Mouse (Mus musculus) liver, adult (tissue): ENCODE data around the gene Spata1.

Source experiments
- GATA4 ChIP-seq: IDR thresholded peaks from 2 replicates; pipeline ENCODE4 v1.6.1; 2014; ENCODE audit warnings: mild to moderate bottlenecking, low read length; ENCODE audit not compliant: insufficient replicate concordance

Gene Spata1

GRCm38 (mm10) chr3:146435533-146435932 lies 64.0 kb downstream of the Spata1 start:
- TF ChIP-seq GATA4: no peak

GRCm38 (mm10) chr3:146434686-146435085 lies 64.9 kb downstream of the Spata1 start:
- TF ChIP-seq GATA4: no peak

GRCm38 (mm10) chr3:146433681-146434350 lies 65.7 kb downstream of the Spata1 start:
- no peak for TF ChIP-seq GATA4

GRCm38 (mm10) chr3:146426489-146426888 lies 73.1 kb downstream of the Spata1 start:
- no peak for TF ChIP-seq GATA4

- TF ChIP-seq GATA4: no peak
Observed at GRCm38 (mm10) chr3:146425902-146426301, 73.7 kb downstream of the Spata1 start.

- TF ChIP-seq GATA4: no peak
Observed at GRCm38 (mm10) chr3:146424306-146424900, 75.2 kb downstream of the Spata1 start.

GRCm38 (mm10) chr3:146423710-146424109 lies 75.8 kb downstream of the Spata1 start:
- TF ChIP-seq GATA4: no peak

- TF ChIP-seq GATA4: no peak
Observed at GRCm38 (mm10) chr3:146421787-146422186, 77.8 kb downstream of the Spata1 start.

GRCm38 (mm10) chr3:146419992-146420537 lies 79.5 kb downstream of the Spata1 start:
- no peak for TF ChIP-seq GATA4

GRCm38 (mm10) chr3:146419534-146419933 lies 80.0 kb downstream of the Spata1 start:
- TF ChIP-seq GATA4: peak; percentile 63; the same call in 1 of the 2 replicates

- peak; percentile 97 for TF ChIP-seq GATA4
Observed at GRCm38 (mm10) chr3:146418901-146419300, 80.7 kb downstream of the Spata1 start.

GRCm38 (mm10) chr3:146417873-146418272 lies 81.7 kb downstream of the Spata1 start:
- TF ChIP-seq GATA4: no peak

- no peak for TF ChIP-seq GATA4
Observed at GRCm38 (mm10) chr3:146414555-146414954, 85.0 kb downstream of the Spata1 start.

- no peak for TF ChIP-seq GATA4
Observed at GRCm38 (mm10) chr3:146413992-146414391, 85.6 kb downstream of the Spata1 start.

- no peak for TF ChIP-seq GATA4
Observed at GRCm38 (mm10) chr3:146413016-146413415, 86.5 kb downstream of the Spata1 start.

- TF ChIP-seq GATA4: no peak
Observed at GRCm38 (mm10) chr3:146412480-146412879, 87.1 kb downstream of the Spata1 start.
